Mouse (Mus musculus): ENCODE results near the gene Olfr1309.

- TF ChIP-seq CTCF (IDR thresholded peaks at IDR 0.05; ENCODE audit: low read depth) (no peak), EP300 (IDR thresholded peaks at IDR 0.05; ENCODE audit: low read depth) (no peak)
Measured at GRCm38 (mm10) chr2:111949340-111949739, 40.7 kb downstream of the Olfr1309 start, which contains the start of gene Olfr1307.
